Mouse (Mus musculus): Measurements from ENCODE around the gene Tcte1.

Gene Tcte1

GRCm38 (mm10) chr17:45584939-45585678, 61.9 kb downstream of the Tcte1 start:
- DNase-seq (ENCODE audit: low spot score) = peak; percentile 90

GRCm38 (mm10) chr17:45585725-45586448, 62.7 kb downstream of the Tcte1 start:
- no peak for DNase-seq (ENCODE audit: low spot score)

- DNase-seq (ENCODE audit: low spot score) = no peak
Measured at GRCm38 (mm10) chr17:45586449-45586837, 63.2 kb downstream of the Tcte1 start.

- no peak for DNase-seq (ENCODE audit: low spot score)
Measured at GRCm38 (mm10) chr17:45588370-45588769, 65.1 kb downstream of the Tcte1 start.

GRCm38 (mm10) chr17:45589236-45589635, 66.0 kb downstream of the Tcte1 start:
- DNase-seq (ENCODE audit: low spot score) = no peak

GRCm38 (mm10) chr17:45589844-45590243, 66.6 kb downstream of the Tcte1 start:
- no peak for DNase-seq (ENCODE audit: low spot score)

GRCm38 (mm10) chr17:45590410-45590809, 67.2 kb downstream of the Tcte1 start:
- DNase-seq (ENCODE audit: low spot score) = no peak

GRCm38 (mm10) chr17:45591701-45592605, 68.7 kb downstream of the Tcte1 start:
- no peak for DNase-seq (ENCODE audit: low spot score)
